In genomic region chr1:34096923-34097322, GRCm38 (mm10) we compare ENCODE assay signal across 11 mouse cellular contexts.
DNase-seq lines count a peak whose midpoint lies in the region; ATAC-seq lines count a peak whose summit lies in the region.
"Had no signal": no experiment of that assay in that cellular context is flagged by ENCODE, and none has a peak within 500 bp of the region (broad histone marks: within the 10 kb centered on the region; RNA-seq: fewer than 3 reads in every experiment).

No protein-coding gene starts in this region.

- H3K4me1 ChIP-seq in heart, embryonic 13.5 days = peaks cover 35% of the 10 kb centered on the region
- peaks cover 26% of the 10 kb centered on the region for H3K4me1 ChIP-seq in midbrain, embryonic 13.5 days (replicated peaks)
- peaks cover 3% of the 10 kb centered on the region; the same call in 1 of the 2 replicates for H3K4me1 ChIP-seq in midbrain, embryonic 14.5 days (ENCODE audit: control insufficient read depth, insufficient read depth, low read length)
- peaks cover 17% of the 10 kb centered on the region for H3K4me1 ChIP-seq in heart, embryonic 16.5 days (ENCODE audit: control insufficient read depth, insufficient read depth, low read length)

- no peaks in the 10 kb centered on the region for H3K9me3 ChIP-seq in heart, embryonic 13.5 days
- no peaks in the 10 kb centered on the region for H3K9me3 ChIP-seq in midbrain, embryonic 13.5 days
- H3K9me3 ChIP-seq in midbrain, embryonic 14.5 days (ENCODE audit: control insufficient read depth, low read length) = no peaks in the 10 kb centered on the region
- H3K9me3 ChIP-seq in heart, embryonic 16.5 days (replicated peaks; ENCODE audit: control insufficient read depth, low read length) = no peaks in the 10 kb centered on the region
- H3K9me3 ChIP-seq: embryonic facial prominence, embryonic 10.5 days had no signal

- no peak overlapping the region for H3K4me3 ChIP-seq in heart, embryonic 13.5 days
- H3K4me3 ChIP-seq in midbrain, embryonic 13.5 days (replicated peaks) = no peak overlapping the region
- H3K4me3 ChIP-seq in midbrain, embryonic 14.5 days (replicated peaks; ENCODE audit: low read depth, low read length) = no peak overlapping the region
- H3K4me3 ChIP-seq in heart, embryonic 16.5 days (ENCODE audit: low read length) = no peak overlapping the region
- H3K4me3 ChIP-seq: embryonic facial prominence, embryonic 10.5 days; myocyte had no signal

- H3K36me3 ChIP-seq in heart, embryonic 13.5 days = no peaks in the 10 kb centered on the region
- H3K36me3 ChIP-seq in midbrain, embryonic 13.5 days = no peaks in the 10 kb centered on the region
- H3K36me3 ChIP-seq in midbrain, embryonic 14.5 days (ENCODE audit: control insufficient read depth, insufficient read depth, low read length) = no peaks in the 10 kb centered on the region
- no peaks in the 10 kb centered on the region for H3K36me3 ChIP-seq in heart, embryonic 16.5 days (ENCODE audit: control insufficient read depth, insufficient read depth)
- H3K36me3 ChIP-seq: embryonic facial prominence, embryonic 10.5 days had no signal

- peak overlapping the region; percentile 33; the same call in 1 of the 2 replicates for H3K9ac ChIP-seq in heart, embryonic 13.5 days
- no peak overlapping the region for H3K9ac ChIP-seq in midbrain, embryonic 13.5 days (replicated peaks)
- H3K9ac ChIP-seq in midbrain, embryonic 14.5 days (replicated peaks; ENCODE audit: low read length) = no peak overlapping the region
- peak overlapping the region; percentile 29; the same call in 1 of the 2 replicates for H3K9ac ChIP-seq in heart, embryonic 16.5 days (ENCODE audit: low read length)
- H3K9ac ChIP-seq: lung, embryonic 14.5 days had no signal

- ATAC-seq in heart, embryonic 13.5 days (ENCODE audit: extremely low read depth, insufficient number of reproducible peaks, low FRiP score, low TSS enrichment) = peak; percentile 63; the same call in 1 of the 2 replicates
- ATAC-seq in midbrain, embryonic 13.5 days = peak; percentile 47
- no peak for ATAC-seq in midbrain, embryonic 14.5 days (ENCODE audit: low FRiP score, low TSS enrichment)
- ATAC-seq in heart, embryonic 16.5 days (replicated peaks; ENCODE audit: extremely low read depth, insufficient read depth, low FRiP score) = peak; percentile 60
- no peak for ATAC-seq in monocyte, adult 5-6 weeks (replicated peaks; ENCODE audit: insufficient number of reproducible peaks, low FRiP score, low TSS enrichment, poor library complexity, severe bottlenecking)

- H3K4me2 ChIP-seq in heart, embryonic 13.5 days = no peak overlapping the region
- H3K4me2 ChIP-seq in midbrain, embryonic 13.5 days (replicated peaks) = no peak overlapping the region
- no peak overlapping the region for H3K4me2 ChIP-seq in midbrain, embryonic 14.5 days (ENCODE audit: low read length)
- no peak overlapping the region for H3K4me2 ChIP-seq in heart, embryonic 16.5 days (ENCODE audit: low read depth, low read length)
- H3K4me2 ChIP-seq: lung, embryonic 14.5 days had no signal

- peak; percentile 70 for DNase-seq in adrenal gland, adult 2 months
- no peak for DNase-seq in adrenal gland, postnatal 4 days (ENCODE audit: low spot score in 2 of 2)
- no peak for DNase-seq in heart, adult 9 months (ENCODE audit: low spot score in 2 of 2)
- no peak for DNase-seq in midbrain, embryonic 14.5 days
- DNase-seq: lung, embryonic 14.5 days had no signal

- peak overlapping the region; percentile 74 for H3K27ac ChIP-seq in heart, embryonic 13.5 days (replicated peaks)
- no peak overlapping the region for H3K27ac ChIP-seq in midbrain, embryonic 13.5 days
- H3K27ac ChIP-seq in midbrain, embryonic 14.5 days (replicated peaks; ENCODE audit: low read depth, low read length) = no peak overlapping the region
- H3K27ac ChIP-seq in heart, embryonic 16.5 days (ENCODE audit: low read length) = peak overlapping the region; percentile 83
- H3K27ac ChIP-seq: embryonic facial prominence, embryonic 10.5 days had no signal

- 32% methylated on average over 3 of the region's 3 CpGs for WGBS in heart, embryonic 13.5 days
- 66% methylated on average over 3 of the region's 3 CpGs for WGBS in midbrain, embryonic 13.5 days
- WGBS in midbrain, embryonic 14.5 days = 65% methylated on average over 3 of the region's 3 CpGs
- 45% methylated on average over 3 of the region's 3 CpGs for WGBS in heart, embryonic 16.5 days

- H3K27me3 ChIP-seq in heart, embryonic 13.5 days (replicated peaks) = no peaks in the 10 kb centered on the region
- no peaks in the 10 kb centered on the region for H3K27me3 ChIP-seq in midbrain, embryonic 13.5 days
- H3K27me3 ChIP-seq in midbrain, embryonic 14.5 days (ENCODE audit: control insufficient read depth, insufficient read depth, low read length) = no peaks in the 10 kb centered on the region
- H3K27me3 ChIP-seq in heart, embryonic 16.5 days (ENCODE audit: control insufficient read depth, insufficient read depth, low read length) = no peaks in the 10 kb centered on the region

Comparison
In these comparisons a context has a peak if more than half of its experiments do, and no peak if none do; other contexts are left out.
1. ATAC-seq: peak in heart, embryonic 13.5 days (single experiment), midbrain, embryonic 13.5 days (single experiment) and heart, embryonic 16.5 days (single experiment); none in midbrain, embryonic 14.5 days (single experiment) and monocyte, adult 5-6 weeks (single experiment).
2. H3K27ac ChIP-seq: peak in heart, embryonic 13.5 days (single experiment) and heart, embryonic 16.5 days (single experiment); none in midbrain, embryonic 13.5 days (single experiment) and midbrain, embryonic 14.5 days (single experiment).
3. H3K9ac ChIP-seq: peak in heart, embryonic 13.5 days (single experiment) and heart, embryonic 16.5 days (single experiment); none in midbrain, embryonic 13.5 days (single experiment) and midbrain, embryonic 14.5 days (single experiment).